Mouse (Mus musculus): ENCODE data around the gene Hnrnpa1.
"Not testable (repeated sequence)": the region's sequence is repeated elsewhere in the genome, so short reads cannot be mapped to it uniquely, and the experiment has no call there.

Hnrnpa1 gene

GRCm38 (mm10) chr15:103241071-103242018 lies 1.1 kb downstream of the Hnrnpa1 start:
- not testable (repeated sequence) for DNase-seq

DNA sequence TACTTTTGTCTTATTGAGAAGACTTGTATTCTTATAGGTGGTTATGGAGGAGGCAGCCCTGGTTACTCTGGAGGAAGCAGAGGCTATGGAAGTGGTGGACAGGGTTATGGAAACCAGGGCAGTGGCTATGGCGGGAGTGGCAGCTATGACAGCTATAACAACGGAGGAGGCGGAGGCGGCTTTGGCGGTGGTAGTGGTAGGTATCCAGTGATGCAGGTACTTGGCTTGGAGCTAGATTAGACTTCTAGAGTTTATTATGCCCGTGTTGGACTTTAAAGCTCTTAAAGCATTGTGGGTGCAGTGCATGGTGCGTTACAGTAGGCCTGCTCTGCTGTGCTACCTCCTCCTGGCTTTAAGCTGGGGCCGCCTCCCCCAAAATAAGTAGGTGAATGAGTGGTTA lies 2.7 kb downstream of the Hnrnpa1 start:
- DNase-seq: peak; percentile 22

DNA sequence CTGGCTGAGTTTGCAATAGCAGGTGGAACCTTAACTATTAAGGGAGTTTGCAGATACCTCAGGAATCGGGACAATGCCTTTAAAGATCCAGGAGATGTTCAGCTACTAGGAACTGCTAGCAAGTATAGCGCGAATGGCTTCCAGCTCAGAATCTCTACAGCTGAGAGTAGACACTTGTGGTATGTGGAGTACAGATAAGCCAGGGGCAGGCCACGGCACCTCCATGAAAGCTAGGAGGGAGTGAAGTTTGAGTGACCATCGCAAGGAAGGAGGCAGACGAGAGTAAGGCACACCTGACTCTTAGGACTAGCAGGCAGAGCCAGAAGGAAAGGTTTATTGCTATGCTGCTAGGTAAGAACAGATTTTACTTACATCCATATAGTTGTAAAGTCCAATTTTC lies 5.4 kb downstream of the Hnrnpa1 start:
- no peak for DNase-seq

DNA sequence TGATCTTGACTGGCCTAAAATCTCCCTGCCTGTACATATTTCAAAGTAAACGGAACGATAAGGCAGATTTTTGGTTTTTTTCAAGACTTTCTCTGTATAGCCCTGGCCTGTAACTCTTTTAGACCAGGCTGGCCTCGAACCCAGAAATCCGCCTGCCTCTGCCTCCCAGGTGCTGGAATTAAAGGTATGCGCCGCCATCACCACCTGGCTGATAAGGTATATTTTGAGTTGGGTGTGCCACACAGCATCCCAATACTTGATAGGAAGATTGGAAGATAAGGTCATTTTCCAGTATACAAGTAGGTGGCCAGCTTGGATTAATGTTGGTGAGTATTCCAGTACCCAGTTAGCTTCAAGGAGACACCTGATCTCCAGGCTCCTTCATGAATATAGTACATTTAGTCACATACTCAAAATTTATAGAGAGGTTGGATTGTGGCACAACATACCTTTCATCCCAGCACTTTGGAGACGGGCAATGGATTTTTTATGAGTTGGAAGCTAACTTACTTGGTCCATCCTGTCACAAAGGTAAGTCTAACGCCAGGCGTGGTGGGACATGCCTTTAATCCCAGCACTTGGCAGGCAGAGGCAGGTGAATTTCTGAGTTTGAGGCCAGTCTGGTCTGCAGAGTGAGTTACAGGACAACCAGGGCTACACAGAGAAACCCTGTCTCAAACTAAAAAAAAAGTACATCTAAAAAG lies 7.0 kb downstream of the Hnrnpa1 start:
- DNase-seq: no peak

- no peak for DNase-seq
Observed at GRCm38 (mm10) chr15:103247782-103248400, 7.7 kb downstream of the Hnrnpa1 start.

DNA sequence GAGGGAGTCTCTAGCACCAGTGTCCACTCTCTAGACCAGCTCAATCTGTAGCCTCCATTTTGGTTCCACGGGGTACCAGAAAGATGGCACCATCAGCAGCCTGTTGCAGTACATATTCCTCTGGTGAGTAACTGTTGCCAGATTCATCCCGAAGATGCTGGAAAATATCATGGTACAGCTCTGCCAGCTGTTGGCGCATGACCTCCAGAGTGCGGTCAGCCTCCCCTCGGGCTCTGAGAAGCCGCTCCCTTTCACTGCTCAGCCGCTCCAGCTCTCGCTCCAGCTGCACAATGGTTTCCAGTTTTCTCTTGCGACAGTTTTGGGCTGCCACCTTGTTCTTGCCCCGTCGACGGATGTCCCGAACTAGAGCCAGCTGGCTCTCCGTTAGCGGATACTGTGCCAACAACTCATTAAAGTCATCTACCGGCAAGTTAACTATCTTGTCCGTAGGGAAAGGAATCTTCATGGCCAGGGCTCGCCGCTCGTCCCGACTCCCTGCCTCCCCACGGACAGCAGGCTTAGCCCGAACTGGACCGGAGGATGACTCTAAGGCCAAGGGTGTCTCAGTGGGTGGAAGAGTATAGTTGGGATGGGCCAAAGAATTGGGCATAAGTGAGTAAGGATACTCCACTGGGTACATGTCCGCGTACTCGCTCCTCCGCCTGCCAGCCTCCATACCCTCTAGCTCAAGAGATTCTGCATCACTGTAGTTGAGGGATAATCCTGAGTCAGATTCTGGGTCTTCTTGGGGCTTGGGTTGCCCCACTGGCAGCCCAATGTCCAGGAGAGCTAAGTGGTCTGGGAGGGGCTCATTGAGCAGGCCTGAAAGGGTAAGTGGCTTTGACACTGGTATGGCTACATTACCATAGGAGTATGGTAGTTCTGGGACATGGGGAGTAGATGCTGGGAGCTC lies 8.4 kb downstream of the Hnrnpa1 start:
- no peak for DNase-seq

DNA sequence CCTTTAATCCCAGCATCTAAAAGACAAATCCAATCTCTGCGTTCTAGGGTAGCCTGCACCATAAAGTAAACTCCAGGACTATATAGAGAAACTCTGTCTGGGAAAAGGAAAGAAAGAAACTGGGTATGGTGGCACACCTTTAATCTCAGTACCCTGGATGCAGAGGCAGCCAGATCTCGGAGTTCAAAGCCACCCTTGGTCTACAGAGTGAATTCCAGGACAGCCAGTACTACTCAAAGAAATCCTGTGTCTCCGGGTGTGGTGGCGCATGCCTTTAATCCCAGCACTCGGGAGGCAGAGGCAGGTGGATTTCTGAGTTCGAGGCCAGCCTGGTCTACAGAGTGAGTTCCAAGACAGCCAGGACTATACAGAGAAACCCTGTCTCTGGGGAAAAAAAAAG lies 9.3 kb downstream of the Hnrnpa1 start:
- DNase-seq: not testable (repeated sequence)

DNA sequence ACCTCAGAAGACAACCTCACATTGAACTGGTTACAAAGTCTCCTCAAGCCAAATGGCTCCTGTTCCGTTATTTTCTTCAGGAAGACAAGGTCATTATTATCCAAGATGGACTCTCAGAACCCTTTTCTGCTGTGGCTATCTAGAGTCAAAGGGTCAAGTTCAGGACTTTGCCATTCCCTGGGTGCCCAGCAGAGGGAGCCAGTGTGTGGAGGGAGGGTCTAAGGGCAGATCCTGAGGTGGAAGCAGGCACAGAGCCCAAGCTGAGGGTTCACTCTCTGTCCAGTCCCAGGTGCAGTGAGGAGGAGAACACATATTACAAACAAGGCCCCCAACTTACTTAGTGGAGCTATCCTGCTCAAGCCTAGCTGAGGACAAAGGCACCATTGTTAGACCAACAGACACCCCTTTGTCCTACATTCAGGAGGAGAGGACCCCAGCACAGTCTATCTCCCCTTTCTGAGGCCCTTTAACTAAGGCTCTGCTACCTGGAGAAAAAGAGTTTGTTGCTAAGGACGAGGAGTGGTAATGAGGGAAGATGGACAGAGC lies 10.0 kb downstream of the Hnrnpa1 start:
- peak; percentile 88 for DNase-seq

GRCm38 (mm10) chr15:103251595-103251994 lies 11.4 kb downstream of the Hnrnpa1 start:
- DNase-seq: no peak

- no peak for DNase-seq
Observed at GRCm38 (mm10) chr15:103252660-103253059, 12.4 kb downstream of the Hnrnpa1 start.

GRCm38 (mm10) chr15:103253352-103253751 lies 13.1 kb downstream of the Hnrnpa1 start:
- DNase-seq: no peak

GRCm38 (mm10) chr15:103255169-103255568 lies 14.9 kb downstream of the Hnrnpa1 start:
- DNase-seq: peak; percentile 69

DNA sequence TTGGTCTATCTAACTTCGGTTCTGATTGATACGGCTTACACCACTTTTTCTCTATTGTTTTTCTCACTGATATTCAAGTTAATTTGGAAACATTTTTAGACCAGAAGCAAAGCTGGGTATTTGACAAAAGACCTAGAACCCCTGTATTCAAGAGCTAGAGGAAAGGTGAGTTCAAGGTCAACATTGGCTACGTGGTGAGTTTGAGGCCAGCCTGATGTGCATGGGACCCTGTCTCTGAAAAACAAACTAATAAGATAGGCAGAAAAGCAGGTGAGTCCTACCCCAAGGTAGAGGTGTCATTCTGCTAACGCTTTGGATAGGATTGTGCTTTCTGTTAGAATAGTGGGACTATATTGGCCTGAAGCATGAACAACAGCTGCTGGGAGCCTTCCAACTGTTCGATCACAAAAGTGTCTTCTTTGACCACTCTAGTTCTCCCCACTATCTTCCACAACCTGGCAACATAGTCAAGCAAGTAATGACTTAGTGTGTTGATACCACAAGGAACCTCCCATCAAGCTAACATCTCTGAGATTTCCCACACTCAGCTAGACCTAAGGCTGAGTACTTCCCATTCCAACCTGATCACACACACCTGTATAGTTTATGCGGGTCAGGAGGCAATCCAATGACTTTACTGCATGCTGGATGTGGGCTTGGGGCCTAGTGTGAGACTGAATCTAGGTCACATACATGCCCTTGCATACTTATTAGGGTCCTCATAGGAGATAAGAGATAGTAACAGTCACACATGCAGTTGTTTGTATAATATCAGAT lies 16.2 kb downstream of the Hnrnpa1 start:
- no peak for DNase-seq

- peak; percentile 78 for DNase-seq
Observed at GRCm38 (mm10) chr15:103257790-103258728, 17.8 kb downstream of the Hnrnpa1 start, which contains the start of gene Nfe2. TSS of gene Nfe2 (minus strand) at chr15:103258403.

GRCm38 (mm10) chr15:103259162-103259561 lies 18.9 kb downstream of the Hnrnpa1 start:
- DNase-seq: no peak

DNA sequence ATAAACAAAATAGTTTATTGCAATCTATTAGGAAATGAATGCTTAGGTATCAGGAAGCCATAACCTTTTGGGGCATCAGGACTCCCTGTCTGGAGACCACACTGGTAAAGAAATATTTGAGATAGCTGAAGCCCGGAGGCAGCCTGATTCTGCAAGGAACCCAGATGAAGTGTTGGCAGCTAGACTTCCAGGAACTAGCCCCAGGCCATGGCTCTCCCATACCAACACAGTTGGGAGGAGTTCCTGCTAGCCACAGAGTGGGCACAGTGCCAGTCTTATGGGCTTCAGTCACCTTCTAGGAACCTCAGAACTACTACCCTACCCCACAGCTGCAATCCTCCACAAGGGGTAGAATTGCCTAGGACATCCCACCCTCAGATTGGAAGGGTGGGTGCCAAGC lies 19.8 kb downstream of the Hnrnpa1 start:
- no peak for DNase-seq

DNA sequence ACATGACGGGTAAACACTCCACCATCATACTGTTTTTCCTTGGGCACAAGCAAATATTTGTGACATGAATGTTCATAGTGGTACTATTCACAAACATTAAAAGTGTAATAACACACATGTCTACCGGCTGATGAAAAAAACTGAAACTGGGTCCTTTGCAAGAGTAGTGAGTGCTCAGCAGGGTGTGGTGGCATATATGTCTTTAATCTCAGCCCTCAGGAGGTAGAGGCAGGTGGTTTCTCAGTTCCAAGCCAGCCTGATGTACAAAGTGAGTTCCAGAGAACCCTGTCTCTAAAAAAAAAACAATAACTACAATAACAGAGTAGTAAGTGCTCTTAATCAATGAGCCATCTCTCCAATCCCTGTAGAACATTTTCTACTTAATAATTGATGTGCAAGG lies 24.6 kb downstream of the Hnrnpa1 start:
- no peak for DNase-seq

DNA sequence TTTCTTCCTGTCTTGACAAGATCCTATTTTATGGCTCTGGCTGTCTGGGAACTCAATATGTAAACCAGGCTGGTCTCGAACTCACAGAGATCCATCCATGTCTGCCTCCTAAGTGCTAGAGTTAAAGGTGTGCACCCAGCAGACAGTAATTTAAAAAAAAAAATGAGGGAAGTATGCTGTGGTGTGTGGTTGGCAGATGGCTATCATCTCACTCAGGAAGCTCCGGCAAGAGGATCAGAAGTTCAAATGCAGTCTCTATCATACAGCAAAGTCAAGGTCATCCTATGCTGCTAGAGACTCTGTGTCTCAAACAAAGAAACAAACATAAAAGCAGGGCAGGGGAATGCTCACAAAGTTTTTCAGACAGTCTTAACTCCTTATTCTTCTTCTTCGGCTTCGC lies 28.7 kb downstream of the Hnrnpa1 start:
- DNase-seq: no peak

DNA sequence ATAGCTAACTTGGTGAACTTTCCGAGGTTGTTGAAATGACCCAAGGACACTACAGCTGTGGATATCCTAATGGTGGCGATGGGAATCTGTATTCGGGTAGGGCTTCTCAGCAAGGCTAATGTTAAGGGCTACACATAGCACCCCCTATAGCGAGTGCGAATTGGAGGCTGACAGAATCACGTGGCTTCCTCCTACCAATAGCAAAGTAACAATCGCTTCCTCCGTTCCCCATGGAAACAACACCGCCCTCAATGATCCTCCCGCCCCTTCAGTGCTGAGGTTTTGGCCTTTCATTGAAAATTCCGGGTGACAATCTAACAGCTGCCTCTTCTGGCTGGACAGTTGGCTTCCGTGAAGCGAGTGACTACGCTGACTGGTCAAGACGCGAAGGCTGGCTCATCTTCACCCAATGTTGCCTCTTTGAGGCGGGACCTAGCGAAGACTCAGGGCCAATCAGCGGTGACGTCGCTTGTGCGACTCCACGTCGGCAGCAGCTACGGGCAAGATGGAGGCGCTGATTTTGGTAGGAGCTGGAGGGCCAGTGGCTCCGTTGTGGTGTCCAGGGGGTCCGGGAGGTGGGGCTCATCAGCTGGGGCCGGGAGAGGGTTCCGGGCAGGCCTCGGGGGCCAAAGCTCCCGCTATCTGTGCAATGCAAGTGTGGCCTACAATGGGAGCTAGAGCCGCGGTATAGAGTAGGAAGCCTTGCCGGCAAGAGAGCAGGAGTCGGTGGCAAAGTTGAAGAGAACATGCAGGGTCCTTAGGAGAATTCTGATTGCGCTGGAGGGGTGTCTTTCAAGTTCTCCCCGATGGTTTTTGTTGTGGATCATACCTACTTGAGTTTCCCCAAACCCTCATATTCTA lies 32.4 kb downstream of the Hnrnpa1 start, which contains the start of gene Copz1:
TSS of gene Copz1 (plus strand) at position 296 of the 861 bp plus-strand sequence.
- peak; percentile 89 for DNase-seq

All from thymus, postnatal 4 days (tissue).